Mouse (Mus musculus): ENCODE measurements around the gene Adap2. TPM values are rescaled to one million over a fixed set of nuclear protein-coding genes. Genes with fewer than 3 reads are reported as not detected.

Adap2 gene
- polyA plus RNA-seq, 1 experiment from 2014 or later, result 1.6 TPM

DNA sequence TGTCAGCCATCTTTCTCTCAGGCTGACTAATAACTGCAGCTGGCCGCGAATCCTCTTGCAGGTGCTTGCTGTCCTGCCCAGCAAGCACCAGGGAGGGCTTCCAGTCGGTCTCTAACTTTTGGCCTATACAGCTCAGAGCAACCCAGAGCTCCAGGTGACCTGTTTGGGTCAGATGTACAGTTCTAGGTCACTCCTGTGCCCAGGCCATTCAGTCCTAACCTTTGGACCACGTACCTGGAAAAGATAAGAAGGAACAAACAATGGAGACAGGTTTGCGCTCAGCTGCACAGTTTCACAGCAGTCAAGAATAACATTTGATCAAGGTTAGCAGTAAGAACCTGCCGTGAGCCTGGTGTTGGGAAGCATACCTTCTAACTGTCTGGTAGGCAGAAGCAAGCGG, 5.1 kb downstream of the Adap2 start:
- no peak overlapping the region for H3K4me2 ChIP-seq (ENCODE audit: low read length)
- H3K4me1 ChIP-seq (ENCODE audit: control insufficient read depth in 2 of 2, insufficient read depth in 2 of 2, low read length in 2 of 2), result 0 out of 4 replicates have a peak, but pooled peaks cover 0 to 5% of the 10 kb centered on the region in 2 experiments
- ATAC-seq (ENCODE audit: insufficient number of reproducible peaks, insufficient read depth, low FRiP score, low read depth), result no peak
- H3K9me3 ChIP-seq (ENCODE audit: control insufficient read depth, low read length), result no peaks in the 10 kb centered on the region
- no peak overlapping the region for H3K27ac ChIP-seq (replicated peaks in 1 of 2; ENCODE audit: control insufficient read depth in 1 of 2, insufficient read depth in 1 of 2, low read depth in 2 of 2, low read length in 2 of 2)
- peaks cover 29% of the 10 kb centered on the region for H3K27me3 ChIP-seq (ENCODE audit: control insufficient read depth, insufficient read depth, low read length)
- H3K4me3 ChIP-seq (ENCODE audit: control insufficient read depth in 1 of 2, insufficient read depth in 1 of 2, low read depth in 1 of 2, low read length in 2 of 2), result no peak overlapping the region
- H3K9ac ChIP-seq (ENCODE audit: low read length), result no peak overlapping the region
- 80% methylated on average over 7 of the region's 7 CpGs for WGBS
- no peaks in the 10 kb centered on the region for H3K36me3 ChIP-seq (ENCODE audit: control insufficient read depth, insufficient read depth, low read length)

DNA sequence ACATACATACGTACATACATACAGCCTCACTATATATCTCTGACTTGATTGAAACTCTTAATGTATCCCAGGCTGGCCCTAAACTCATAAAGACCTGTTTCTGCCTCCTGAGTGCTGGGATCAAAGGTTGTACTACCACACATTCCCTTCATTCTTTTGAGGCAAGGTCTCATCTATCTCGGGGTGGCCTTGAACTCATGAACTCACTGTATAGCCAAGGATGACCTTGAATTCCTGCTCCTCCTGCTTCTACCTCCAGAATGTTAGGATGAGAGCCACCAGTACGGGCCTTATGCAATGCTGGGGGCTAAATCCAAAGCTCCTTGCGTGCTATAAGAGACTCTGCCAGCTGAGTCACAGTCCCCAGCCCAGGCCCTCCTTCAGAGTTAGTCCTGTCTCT, 7.1 kb downstream of the Adap2 start:
- H3K4me1 ChIP-seq (ENCODE audit: control insufficient read depth in 2 of 2, insufficient read depth in 2 of 2, low read length in 2 of 2), result no peaks in the 10 kb centered on the region
- H3K27me3 ChIP-seq (ENCODE audit: control insufficient read depth, insufficient read depth, low read length), result peaks cover 10% of the 10 kb centered on the region; the same call in 1 of the 2 replicates
- H3K9me3 ChIP-seq (ENCODE audit: control insufficient read depth, low read length), result no peaks in the 10 kb centered on the region; the same call in 1 of the 2 replicates
- no peak overlapping the region for H3K9ac ChIP-seq (ENCODE audit: low read length)
- WGBS, result 73% methylated on average over 4 of the region's 4 CpGs
- no peak overlapping the region for H3K4me3 ChIP-seq (ENCODE audit: control insufficient read depth in 1 of 2, insufficient read depth in 1 of 2, low read depth in 1 of 2, low read length in 2 of 2)
- ATAC-seq (ENCODE audit: insufficient number of reproducible peaks, insufficient read depth, low FRiP score, low read depth), result no peak
- H3K27ac ChIP-seq (replicated peaks in 1 of 2; ENCODE audit: control insufficient read depth in 1 of 2, insufficient read depth in 1 of 2, low read depth in 2 of 2, low read length in 2 of 2), result no peak overlapping the region
- no peaks in the 10 kb centered on the region for H3K36me3 ChIP-seq (ENCODE audit: control insufficient read depth, insufficient read depth, low read length)
- no peak overlapping the region for H3K4me2 ChIP-seq (ENCODE audit: low read length)

DNA sequence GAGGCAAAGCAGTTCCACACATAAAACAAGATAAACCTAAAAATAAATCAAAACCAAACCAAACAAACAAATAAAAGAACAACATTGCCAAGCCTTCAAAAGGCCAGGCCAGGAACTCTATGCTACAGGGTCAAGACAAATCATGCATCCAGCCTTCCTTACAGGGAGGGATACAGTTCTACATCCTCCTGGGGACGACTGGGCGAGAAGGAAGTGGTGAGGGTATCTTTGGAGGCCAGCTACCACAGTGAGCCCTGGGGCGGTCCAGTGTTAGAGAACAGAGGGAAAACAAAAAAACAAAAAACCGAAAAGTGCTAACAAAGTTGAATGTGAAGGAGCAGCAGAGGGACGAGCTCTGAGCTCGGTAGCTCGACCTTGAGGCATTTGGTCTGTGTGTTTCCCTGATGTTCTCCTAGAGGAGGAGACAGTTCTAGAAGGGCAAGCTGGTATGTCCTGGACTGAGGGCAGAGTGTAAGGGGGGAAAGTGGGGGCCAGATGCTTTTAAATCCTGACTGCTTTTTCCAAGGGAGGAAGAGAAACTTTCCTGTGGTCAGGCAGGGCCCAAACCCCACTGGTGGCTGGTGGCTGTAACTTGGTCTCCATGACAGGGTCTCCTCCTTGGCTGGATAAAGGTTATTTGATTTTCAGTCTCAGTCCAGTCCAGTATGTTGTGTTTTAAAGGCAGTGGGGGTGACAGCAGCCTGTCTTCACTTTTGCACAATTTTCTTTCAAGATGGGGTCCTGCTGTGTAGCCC, 9.6 kb downstream of the Adap2 start:
- 0 out of 2 replicates have a peak, but pooled peaks cover 5% of the 10 kb centered on the region for H3K27me3 ChIP-seq (ENCODE audit: control insufficient read depth, insufficient read depth, low read length)
- H3K4me1 ChIP-seq (ENCODE audit: control insufficient read depth in 2 of 2, insufficient read depth in 2 of 2, low read length in 2 of 2), result no peaks in the 10 kb centered on the region
- H3K4me2 ChIP-seq (ENCODE audit: low read length), result no peak overlapping the region
- no peaks in the 10 kb centered on the region; the same call in 1 of the 2 replicates for H3K9me3 ChIP-seq (ENCODE audit: control insufficient read depth, low read length)
- no peak overlapping the region for H3K9ac ChIP-seq (ENCODE audit: low read length)
- WGBS, result 62% methylated on average over 7 of the region's 7 CpGs
- no peaks in the 10 kb centered on the region for H3K36me3 ChIP-seq (ENCODE audit: control insufficient read depth, insufficient read depth, low read length)
- no peak overlapping the region for H3K27ac ChIP-seq (replicated peaks in 1 of 2; ENCODE audit: control insufficient read depth in 1 of 2, insufficient read depth in 1 of 2, low read depth in 2 of 2, low read length in 2 of 2)
- H3K4me3 ChIP-seq (ENCODE audit: control insufficient read depth in 1 of 2, insufficient read depth in 1 of 2, low read depth in 1 of 2, low read length in 2 of 2), result no peak overlapping the region
- ATAC-seq (ENCODE audit: insufficient number of reproducible peaks, insufficient read depth, low FRiP score, low read depth), result no peak

DNA sequence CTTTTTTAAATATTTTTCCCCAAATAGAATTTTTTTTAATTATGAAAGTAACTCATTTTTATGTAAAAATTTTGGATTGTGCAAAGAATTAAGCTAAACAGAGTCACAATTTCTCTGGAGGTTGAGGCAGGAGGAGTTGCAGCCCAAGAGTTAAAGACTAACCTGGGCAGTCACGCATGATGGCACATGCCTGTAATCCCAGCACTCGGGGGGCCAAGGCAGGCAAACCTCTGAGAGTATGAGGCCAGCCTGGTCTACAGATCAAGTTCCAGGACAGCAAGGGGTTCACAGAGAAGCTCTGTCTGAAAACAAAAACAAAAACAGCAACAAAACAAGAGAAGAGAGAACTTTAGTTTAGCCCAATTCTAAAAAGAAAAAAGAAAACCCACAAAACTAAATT, 10.3 kb downstream of the Adap2 start:
- no peaks in the 10 kb centered on the region for H3K4me1 ChIP-seq (ENCODE audit: control insufficient read depth in 2 of 2, insufficient read depth in 2 of 2, low read length in 2 of 2)
- ATAC-seq (ENCODE audit: insufficient number of reproducible peaks, insufficient read depth, low FRiP score, low read depth), result no peak
- H3K4me3 ChIP-seq (ENCODE audit: control insufficient read depth in 1 of 2, insufficient read depth in 1 of 2, low read depth in 1 of 2, low read length in 2 of 2), result no peak overlapping the region
- no peaks in the 10 kb centered on the region for H3K36me3 ChIP-seq (ENCODE audit: control insufficient read depth, insufficient read depth, low read length)
- H3K9ac ChIP-seq (ENCODE audit: low read length), result no peak overlapping the region
- 72% methylated on average over 2 of the region's 2 CpGs for WGBS
- no peaks in the 10 kb centered on the region; the same call in 1 of the 2 replicates for H3K9me3 ChIP-seq (ENCODE audit: control insufficient read depth, low read length)
- no peak overlapping the region for H3K27ac ChIP-seq (replicated peaks in 1 of 2; ENCODE audit: control insufficient read depth in 1 of 2, insufficient read depth in 1 of 2, low read depth in 2 of 2, low read length in 2 of 2)
- H3K4me2 ChIP-seq (ENCODE audit: low read length), result no peak overlapping the region
- H3K27me3 ChIP-seq (ENCODE audit: control insufficient read depth, insufficient read depth, low read length), result 0 out of 2 replicates have a peak, but pooled peaks cover 2% of the 10 kb centered on the region

DNA sequence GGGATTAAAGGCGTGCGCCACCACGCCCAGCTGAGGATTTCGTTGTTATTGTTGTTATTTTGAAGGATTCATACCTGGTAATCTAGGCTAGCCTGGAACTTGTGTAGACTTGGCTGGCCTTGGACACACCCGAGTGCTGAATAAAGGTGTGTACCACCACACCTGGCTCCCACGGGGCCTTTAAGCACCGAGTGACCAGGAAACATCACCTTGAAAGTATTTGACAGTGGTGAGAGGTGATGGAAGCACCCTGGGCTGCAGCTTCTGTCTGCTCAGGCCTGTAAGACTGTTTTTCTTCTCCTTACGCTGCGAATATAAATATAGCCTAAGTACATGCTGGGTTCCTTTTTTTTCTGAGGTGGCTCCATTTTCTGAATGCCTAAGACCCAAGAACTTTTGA, 14.2 kb downstream of the Adap2 start:
- Histone ChIP-seq H3K27me3 (ENCODE audit: control insufficient read depth, insufficient read depth, low read length) (no peaks in the 10 kb centered on the region), H3K36me3 (ENCODE audit: control insufficient read depth, insufficient read depth, low read length) (no peaks in the 10 kb centered on the region), H3K27ac (replicated peaks in 1 of 2; ENCODE audit: control insufficient read depth in 1 of 2, insufficient read depth in 1 of 2, low read depth in 2 of 2, low read length in 2 of 2) (no peak overlapping the region), H3K4me1 (ENCODE audit: control insufficient read depth in 2 of 2, insufficient read depth in 2 of 2, low read length in 2 of 2) (no peaks in the 10 kb centered on the region), H3K9me3 (ENCODE audit: control insufficient read depth, low read length) (no peaks in the 10 kb centered on the region; the same call in 1 of the 2 replicates), H3K9ac (ENCODE audit: low read length) (no peak overlapping the region), H3K4me3 (ENCODE audit: control insufficient read depth in 1 of 2, insufficient read depth in 1 of 2, low read depth in 1 of 2, low read length in 2 of 2) (no peak overlapping the region), H3K4me2 (ENCODE audit: low read length) (no peak overlapping the region)
- no peak for ATAC-seq (ENCODE audit: insufficient number of reproducible peaks, insufficient read depth, low FRiP score, low read depth)
- 84% methylated on average over 9 of the region's 9 CpGs for WGBS

DNA sequence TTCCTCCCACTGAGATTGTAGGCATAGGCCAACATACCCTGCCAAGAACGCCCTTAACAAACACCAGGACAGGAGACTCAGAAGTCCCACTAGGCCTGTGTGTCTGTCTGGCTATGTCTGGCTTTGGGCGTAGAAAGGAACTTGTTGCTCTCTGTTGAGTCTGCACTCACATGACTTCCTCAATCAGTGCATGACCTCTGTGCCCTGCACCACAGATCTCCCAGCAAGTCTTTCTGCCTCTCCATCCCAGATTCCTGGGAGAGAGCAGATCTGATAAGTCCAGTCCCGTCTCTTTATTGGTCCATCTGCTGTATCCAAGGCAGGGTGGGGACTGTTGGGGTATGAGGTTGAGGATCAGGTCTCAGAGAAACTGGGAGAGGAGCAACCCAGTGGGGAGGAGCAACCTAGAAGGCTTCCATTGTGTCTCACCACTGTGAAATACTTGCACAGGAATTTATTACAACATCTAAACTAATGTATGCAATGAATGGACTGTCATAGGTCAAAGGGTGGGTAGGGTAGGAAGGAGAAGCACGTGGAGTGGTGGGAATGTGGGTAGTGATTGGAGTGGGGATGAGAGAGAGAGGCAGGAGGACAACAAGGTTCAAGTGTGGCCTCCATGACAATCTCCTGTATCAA, 14.8 kb downstream of the Adap2 start:
- H3K4me3 ChIP-seq (ENCODE audit: control insufficient read depth in 1 of 2, insufficient read depth in 1 of 2, low read depth in 1 of 2, low read length in 2 of 2), result no peak overlapping the region
- H3K4me1 ChIP-seq (ENCODE audit: control insufficient read depth in 2 of 2, insufficient read depth in 2 of 2, low read length in 2 of 2), result no peaks in the 10 kb centered on the region
- H3K9ac ChIP-seq (ENCODE audit: low read length), result no peak overlapping the region
- no peaks in the 10 kb centered on the region; the same call in 1 of the 2 replicates for H3K9me3 ChIP-seq (ENCODE audit: control insufficient read depth, low read length)
- H3K4me2 ChIP-seq (ENCODE audit: low read length), result no peak overlapping the region
- 60% methylated on average over 4 of the region's 4 CpGs for WGBS
- H3K27ac ChIP-seq (replicated peaks in 1 of 2; ENCODE audit: control insufficient read depth in 1 of 2, insufficient read depth in 1 of 2, low read depth in 2 of 2, low read length in 2 of 2), result no peak overlapping the region
- H3K36me3 ChIP-seq (ENCODE audit: control insufficient read depth, insufficient read depth, low read length), result no peaks in the 10 kb centered on the region
- no peak for ATAC-seq (ENCODE audit: insufficient number of reproducible peaks, insufficient read depth, low FRiP score, low read depth)
- no peaks in the 10 kb centered on the region for H3K27me3 ChIP-seq (ENCODE audit: control insufficient read depth, insufficient read depth, low read length)

DNA sequence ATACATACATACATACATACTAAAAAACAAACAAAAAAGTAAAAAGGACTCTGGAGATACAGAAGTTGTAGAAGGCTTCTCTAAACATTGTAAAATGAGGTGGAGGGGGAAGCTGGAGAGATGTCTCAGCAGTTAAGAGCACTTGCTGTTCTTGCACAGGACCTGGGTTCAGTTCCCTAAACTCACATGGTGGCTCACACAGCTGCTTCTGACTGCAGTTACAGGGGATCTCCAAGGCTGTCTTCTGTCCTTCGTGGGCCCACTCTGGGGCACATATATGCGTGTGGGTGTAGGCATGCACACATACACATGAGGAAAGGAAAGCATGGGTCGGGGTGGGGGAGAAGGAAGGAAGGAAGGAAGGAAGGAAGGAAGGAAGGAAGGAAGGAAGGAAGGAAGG, 15.7 kb downstream of the Adap2 start:
- Histone ChIP-seq H3K4me3 (ENCODE audit: control insufficient read depth in 1 of 2, insufficient read depth in 1 of 2, low read depth in 1 of 2, low read length in 2 of 2) (no peak overlapping the region), H3K27me3 (ENCODE audit: control insufficient read depth, insufficient read depth, low read length) (no peaks in the 10 kb centered on the region), H3K9ac (ENCODE audit: low read length) (no peak overlapping the region), H3K4me2 (ENCODE audit: low read length) (no peak overlapping the region), H3K4me1 (ENCODE audit: control insufficient read depth in 2 of 2, insufficient read depth in 2 of 2, low read length in 2 of 2) (no peaks in the 10 kb centered on the region), H3K36me3 (ENCODE audit: control insufficient read depth, insufficient read depth, low read length) (no peaks in the 10 kb centered on the region), H3K27ac (replicated peaks in 1 of 2; ENCODE audit: control insufficient read depth in 1 of 2, insufficient read depth in 1 of 2, low read depth in 2 of 2, low read length in 2 of 2) (no peak overlapping the region), H3K9me3 (ENCODE audit: control insufficient read depth, low read length) (no peaks in the 10 kb centered on the region; the same call in 1 of the 2 replicates)
- WGBS, result 84% methylated on average over 3 of the region's 3 CpGs
- no peak for ATAC-seq (ENCODE audit: insufficient number of reproducible peaks, insufficient read depth, low FRiP score, low read depth)
